Mouse (Mus musculus) small intestine, adult 2 months (tissue): ENCODE measurements around the gene Slc35f3. TPM values are rescaled to one million over a fixed set of nuclear protein-coding genes. Genes with fewer than 3 reads are reported as not detected.

ENCODE experiments used
- H3K27ac ChIP-seq: fragments of 200-500 bp; 2 replicates; pipeline ENCODE4 v1.5.1; 2012; ENCODE audit warnings: low read depth, low read length, control low read depth, inconsistent platforms; ENCODE audit not compliant: insufficient read depth
- H3K27me3 ChIP-seq: fragments of 200-500 bp; 2 replicates; pipeline ENCODE4 v1.6.1; 2012; ENCODE audit warnings: mild to moderate bottlenecking, moderate library complexity, low read length, inconsistent platforms; ENCODE audit not compliant: control insufficient read depth, insufficient read depth
- H3K36me3 ChIP-seq: fragments of 200-500 bp; 2 replicates; pipeline ENCODE4 v1.6.1; 2012; ENCODE audit warnings: mild to moderate bottlenecking, low read length, control low read depth, inconsistent platforms; ENCODE audit not compliant: control insufficient read depth, insufficient read depth
- H3K4me1 ChIP-seq: fragments of 200-500 bp; 2 replicates; pipeline ENCODE4 v1.6.1; 2012; ENCODE audit warnings: low read length, inconsistent platforms, mixed read lengths; ENCODE audit not compliant: control insufficient read depth, insufficient read depth, insufficient read length
- H3K4me3 ChIP-seq: fragments of 200-500 bp; 2 replicates; pipeline ENCODE4 v1.5.1; 2012; ENCODE audit warnings: low read depth, mild to moderate bottlenecking, control low read depth, inconsistent platforms, low read length, moderate library complexity
- CTCF ChIP-seq: fragments of 200-500 bp; IDR thresholded peaks from 2 replicates; pipeline ENCODE4 v1.5.1; 2012; ENCODE audit warnings: low read depth, mild to moderate bottlenecking, control low read depth, inconsistent platforms, low read length, moderate library complexity, mixed read lengths; ENCODE audit not compliant: insufficient replicate concordance, insufficient read length; ENCODE audit errors: extremely low read depth
- POLR2A ChIP-seq: fragments of 200-500 bp; IDR thresholded peaks from 2 replicates; pipeline ENCODE4 v1.6.1; 2012; ENCODE audit warnings: low read depth, mild to moderate bottlenecking, control low read depth, inconsistent platforms, low read length, moderate library complexity
- WGBS: fragments of 180-500 bp; shearing (Covaris S2); methylation state at CpG from one replicate; pipeline ENCODE4 v1.1.7; 2018; 5-methylcytosine and 5-hydroxymethylcytosine counted together
- polyA plus RNA-seq: library from polyadenylated mRNA; depleted of rRNA; stranded (reverse); fragments of >200 nt; gene quantifications from 2 replicates; pipeline ENCODE4 v1.2.3, GENCODE M21; 2012; rRNA removed

The Slc35f3 gene
- polyA plus RNA-seq = not detected in 2 replicates

DNA sequence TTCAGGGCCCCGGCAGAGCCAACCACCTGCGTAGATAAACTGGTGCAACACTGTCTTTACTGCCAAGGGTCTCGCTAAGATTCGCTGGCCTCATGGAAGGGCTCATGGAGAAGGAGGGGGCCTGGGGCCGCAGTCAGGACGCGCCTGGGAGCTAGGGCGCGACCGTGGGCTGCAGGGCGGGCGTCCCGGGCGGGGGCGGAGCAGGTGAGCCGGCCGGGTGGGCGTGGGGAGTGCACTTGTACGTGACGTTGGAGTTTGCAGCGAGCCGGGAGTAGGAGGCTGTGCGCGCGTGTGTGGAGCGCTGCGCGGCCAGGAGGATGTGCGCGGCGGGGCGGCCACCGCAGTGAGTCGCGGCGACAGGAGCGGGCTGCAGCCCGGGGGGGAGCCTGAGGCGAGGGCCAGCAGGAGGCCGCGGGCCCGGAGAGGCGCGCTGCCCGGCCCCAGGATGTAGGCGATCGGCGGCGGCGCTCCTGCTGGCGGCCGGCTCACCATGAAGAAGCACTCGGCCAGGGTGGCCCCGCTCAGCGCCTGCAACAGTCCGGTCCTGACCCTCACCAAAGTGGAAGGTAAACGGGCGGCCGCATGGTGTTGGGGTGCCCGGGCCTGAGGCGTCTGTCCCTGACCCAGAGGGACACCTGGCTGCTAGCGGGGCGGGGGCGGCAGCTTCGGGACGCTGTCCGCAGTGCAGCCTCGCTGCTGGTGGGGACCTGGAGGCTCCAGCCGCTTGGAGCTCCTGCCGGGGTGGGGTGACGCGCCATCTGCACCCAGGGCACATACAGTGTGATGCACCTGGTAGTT lies at the start of gene Slc35f3:
Gene Slc35f3 (plus strand): TSS at position 263 of the 798 bp plus-strand sequence.
- H3K4me3 ChIP-seq = peak within 1 kb of the TSS; percentile 17; the same call in 1 of the 2 replicates
- WGBS = 2% methylated on average over 66 of the region's 72 CpGs

GRCm38 (mm10) chr8:126250486-126250885 lies 47.9 kb upstream of the Slc35f3 start:
- H3K27ac ChIP-seq = no peak overlapping the region
- no peak for TF ChIP-seq CTCF
- TF ChIP-seq POLR2A = no peak

More for the DNA sequence above, at the start of gene Slc35f3:
- H3K27ac ChIP-seq = no peak within 1 kb of the TSS
- no peaks in the 10 kb centered on the region for H3K36me3 ChIP-seq
- H3K4me1 ChIP-seq = no peaks in the 10 kb centered on the region
- TF ChIP-seq CTCF (no peak), POLR2A (no peak)
- peaks cover 12% of the 10 kb centered on the region for H3K27me3 ChIP-seq

GRCm38 (mm10) chr8:126256585-126257391 lies 41.6 kb upstream of the Slc35f3 start:
- Histone ChIP-seq H3K4me3 (no peak overlapping the region), H3K27me3 (no peaks in the 10 kb centered on the region; the same call in 1 of the 2 replicates), H3K4me1 (no peaks in the 10 kb centered on the region), H3K27ac (no peak overlapping the region), H3K36me3 (no peaks in the 10 kb centered on the region)
- TF ChIP-seq POLR2A = no peak
- TF ChIP-seq CTCF = no peak
- WGBS = 43% methylated on average over 9 of the region's 9 CpGs

More at GRCm38 (mm10) chr8:126250486-126250885, 47.9 kb upstream of the Slc35f3 start:
- no peaks in the 10 kb centered on the region for H3K4me1 ChIP-seq
- WGBS = 77% methylated on average over 4 of the region's 4 CpGs
- no peaks in the 10 kb centered on the region for H3K36me3 ChIP-seq
- no peak overlapping the region for H3K4me3 ChIP-seq
- no peaks in the 10 kb centered on the region for H3K27me3 ChIP-seq

DNA sequence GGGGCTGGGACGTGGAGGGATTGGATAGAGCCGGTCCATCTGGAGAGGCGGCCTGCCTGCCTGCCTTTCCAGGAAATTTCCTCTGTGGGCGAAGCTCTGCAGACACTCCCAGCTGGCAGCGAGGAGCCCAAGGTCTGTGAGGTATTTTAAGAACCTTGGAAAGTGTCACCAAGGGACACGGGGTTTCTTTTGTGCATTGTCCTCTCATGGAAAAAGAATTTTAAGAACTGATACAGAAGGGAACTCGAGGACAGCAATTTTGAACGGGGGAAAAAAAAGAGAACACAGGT lies 41.0 kb upstream of the Slc35f3 start:
- Histone ChIP-seq H3K4me3 (no peak overlapping the region), H3K36me3 (no peaks in the 10 kb centered on the region), H3K27ac (no peak overlapping the region), H3K27me3 (no peaks in the 10 kb centered on the region; the same call in 1 of the 2 replicates), H3K4me1 (no peaks in the 10 kb centered on the region)
- TF ChIP-seq POLR2A (no peak), CTCF (no peak)
- 61% methylated on average over 8 of the region's 8 CpGs for WGBS

GRCm38 (mm10) chr8:126258175-126258781 lies 40.1 kb upstream of the Slc35f3 start:
- WGBS = 3% methylated on average over 15 of the region's 15 CpGs
- Histone ChIP-seq H3K36me3 (no peaks in the 10 kb centered on the region), H3K27me3 (no peaks in the 10 kb centered on the region; the same call in 1 of the 2 replicates), H3K4me3 (no peak overlapping the region), H3K27ac (no peak overlapping the region), H3K4me1 (no peaks in the 10 kb centered on the region)
- TF ChIP-seq POLR2A (no peak), CTCF (peak; percentile 44; the same call in 1 of the 2 replicates)

- no peak for TF ChIP-seq POLR2A
- no peak for TF ChIP-seq CTCF
These were observed 33.2 kb upstream of the Slc35f3 start for GRCm38 (mm10) chr8:126265186-126265585.

More at GRCm38 (mm10) chr8:126265186-126265585, 33.2 kb upstream of the Slc35f3 start:
- Histone ChIP-seq H3K4me3 (no peak overlapping the region), H3K36me3 (no peaks in the 10 kb centered on the region), H3K4me1 (no peaks in the 10 kb centered on the region), H3K27me3 (no peaks in the 10 kb centered on the region), H3K27ac (no peak overlapping the region)
- 48% methylated on average over 1 of the region's 1 CpGs for WGBS
